Mouse (Mus musculus): ENCODE measurements around the gene Gpm6b.

Gpm6b gene

GRCm38 (mm10) chrX:166358955-166359354 lies 120.2 kb downstream of the Gpm6b start:
- no peak for DNase-seq (ENCODE audit: low spot score)

GRCm38 (mm10) chrX:166359927-166360440 lies 121.3 kb downstream of the Gpm6b start:
- DNase-seq (ENCODE audit: low spot score), result no peak

GRCm38 (mm10) chrX:166360455-166360854 lies 121.7 kb downstream of the Gpm6b start:
- no peak for DNase-seq (ENCODE audit: low spot score)

GRCm38 (mm10) chrX:166365458-166366213 lies 126.9 kb downstream of the Gpm6b start:
- no peak for DNase-seq (ENCODE audit: low spot score)

GRCm38 (mm10) chrX:166376681-166377328 lies 138.1 kb downstream of the Gpm6b start:
- no peak for DNase-seq (ENCODE audit: low spot score)

- DNase-seq (ENCODE audit: low spot score), result no peak
Observed at GRCm38 (mm10) chrX:166378652-166379051, 139.9 kb downstream of the Gpm6b start.

GRCm38 (mm10) chrX:166383606-166384005 lies 144.9 kb downstream of the Gpm6b start:
- DNase-seq (ENCODE audit: low spot score), result no peak

GRCm38 (mm10) chrX:166384935-166385334 lies 146.2 kb downstream of the Gpm6b start:
- DNase-seq (ENCODE audit: low spot score), result no peak

GRCm38 (mm10) chrX:166386656-166387055 lies 147.9 kb downstream of the Gpm6b start:
- no peak for DNase-seq (ENCODE audit: low spot score)

- no peak for DNase-seq (ENCODE audit: low spot score)
Observed at GRCm38 (mm10) chrX:166393753-166394152, 155.0 kb downstream of the Gpm6b start.

GRCm38 (mm10) chrX:166407865-166408264 lies 169.2 kb downstream of the Gpm6b start:
- no peak for DNase-seq (ENCODE audit: low spot score)

GRCm38 (mm10) chrX:166416196-166416595 lies 177.5 kb downstream of the Gpm6b start:
- DNase-seq (ENCODE audit: low spot score), result no peak

GRCm38 (mm10) chrX:166434812-166435211 lies 196.1 kb downstream of the Gpm6b start:
- no peak for DNase-seq (ENCODE audit: low spot score)

Data from urinary bladder, postnatal 10 days (tissue).